Mouse (Mus musculus) bone marrow, adult 2 months (tissue): Measurements from ENCODE around the gene Pcnt.

Source experiments
- CTCF ChIP-seq: fragments of 200-500 bp; IDR thresholded peaks from 2 replicates; pipeline ENCODE4 v1.5.1; 2011; ENCODE audit warnings: low read length, control low read depth; ENCODE audit not compliant: control insufficient read depth, insufficient read depth
- POLR2A ChIP-seq: fragments of 200-500 bp; IDR thresholded peaks from 2 replicates; pipeline ENCODE4 v1.6.1; 2011; ENCODE audit warnings: low read depth, mild to moderate bottlenecking, control low read depth, low read length, borderline replicate concordance; ENCODE audit not compliant: control insufficient read depth

DNA sequence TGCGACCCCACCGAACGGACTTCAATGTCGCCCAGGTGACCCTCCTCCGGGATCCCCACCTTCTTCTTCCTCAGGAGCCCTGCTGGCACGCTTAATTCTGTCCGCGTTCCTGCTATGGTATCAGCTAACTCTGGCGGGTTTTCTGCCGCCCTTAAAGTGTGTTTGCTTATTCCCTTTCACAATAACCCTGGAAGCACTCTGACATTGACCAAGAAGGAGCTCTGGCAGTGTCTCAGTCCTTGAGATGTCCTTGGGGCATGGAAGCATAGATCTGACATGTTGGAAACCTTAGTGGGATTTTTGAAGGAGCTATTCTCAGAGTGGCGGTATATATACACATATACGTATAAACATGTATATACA is 97.1 kb downstream of the Pcnt start:
- no peak for TF ChIP-seq POLR2A
- TF ChIP-seq CTCF = no peak
